Mouse (Mus musculus) adrenal gland (tissue): ENCODE results near the gene Gpkow.
"Not testable (repeated sequence)": the region's sequence is repeated elsewhere in the genome, so short reads cannot be mapped to it uniquely, and the experiment has no call there.

Experiments
- intact Hi-C: fragments of 180-260 bp; cut with DNase I; formaldehyde crosslinking; loops from one replicate; pipeline ENCODE4 v1.15.1; 2025

Gpkow gene

GRCm38 (mm10) chrX:7680057-7680412 lies 16.9 kb upstream of the Gpkow start:
- intact Hi-C loops: no loop called here

- intact Hi-C loops: no loop called here
Measured at GRCm38 (mm10) chrX:7680864-7681263, 16.1 kb upstream of the Gpkow start, which contains the start of gene Magix. Gene Magix, minus strand, starts transcription at chrX:7681251.

GRCm38 (mm10) chrX:7688321-7688720 lies 8.6 kb upstream of the Gpkow start:
- intact Hi-C loops: no loop called here

DNA sequence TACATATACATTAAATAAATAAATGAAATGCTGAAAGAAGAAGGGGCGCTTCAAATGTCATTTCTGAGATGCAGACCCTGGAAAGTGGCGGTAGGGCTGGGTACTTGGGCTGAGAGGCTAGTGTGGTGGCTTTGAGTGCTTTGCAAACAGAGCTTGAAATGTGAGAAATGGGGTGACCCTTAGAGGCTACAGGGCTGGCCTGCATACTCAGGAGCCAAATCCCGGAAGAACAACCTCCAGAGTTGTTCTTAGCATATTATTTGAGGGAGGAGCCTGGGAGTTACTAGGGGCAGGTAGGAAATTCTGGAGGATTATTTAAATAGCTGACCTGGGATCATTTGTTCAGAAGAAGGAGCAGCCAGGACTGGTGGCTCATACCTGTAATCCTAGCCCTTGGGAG lies 6.4 kb upstream of the Gpkow start:
- intact Hi-C loops: no loop called here

GRCm38 (mm10) chrX:7692862-7693261 lies 4.1 kb upstream of the Gpkow start:
- intact Hi-C loops: no loop called here

GRCm38 (mm10) chrX:7696520-7696919 lies 411 bp upstream of the Gpkow start:
- intact Hi-C loops: no loop called here

DNA sequence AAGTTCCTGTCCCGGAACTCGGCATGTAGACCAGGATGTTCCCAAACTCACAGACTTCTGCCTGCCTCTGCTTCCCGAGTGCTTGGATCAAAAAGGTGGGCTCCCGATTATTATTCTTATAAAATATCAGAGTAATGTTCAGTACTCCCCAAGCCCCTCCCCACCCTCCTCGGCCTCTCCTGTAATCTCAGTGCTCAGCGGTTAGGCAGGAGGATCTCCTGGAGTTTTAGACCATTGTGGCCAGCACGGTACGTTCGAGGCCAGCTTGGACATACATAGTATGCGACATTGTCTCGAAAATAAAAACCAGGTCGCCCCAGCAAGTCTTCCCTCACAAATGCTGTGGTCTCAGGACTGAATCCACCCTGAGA lies 16.8 kb downstream of the Gpkow start:
- intact Hi-C loops: not testable (repeated sequence)

DNA sequence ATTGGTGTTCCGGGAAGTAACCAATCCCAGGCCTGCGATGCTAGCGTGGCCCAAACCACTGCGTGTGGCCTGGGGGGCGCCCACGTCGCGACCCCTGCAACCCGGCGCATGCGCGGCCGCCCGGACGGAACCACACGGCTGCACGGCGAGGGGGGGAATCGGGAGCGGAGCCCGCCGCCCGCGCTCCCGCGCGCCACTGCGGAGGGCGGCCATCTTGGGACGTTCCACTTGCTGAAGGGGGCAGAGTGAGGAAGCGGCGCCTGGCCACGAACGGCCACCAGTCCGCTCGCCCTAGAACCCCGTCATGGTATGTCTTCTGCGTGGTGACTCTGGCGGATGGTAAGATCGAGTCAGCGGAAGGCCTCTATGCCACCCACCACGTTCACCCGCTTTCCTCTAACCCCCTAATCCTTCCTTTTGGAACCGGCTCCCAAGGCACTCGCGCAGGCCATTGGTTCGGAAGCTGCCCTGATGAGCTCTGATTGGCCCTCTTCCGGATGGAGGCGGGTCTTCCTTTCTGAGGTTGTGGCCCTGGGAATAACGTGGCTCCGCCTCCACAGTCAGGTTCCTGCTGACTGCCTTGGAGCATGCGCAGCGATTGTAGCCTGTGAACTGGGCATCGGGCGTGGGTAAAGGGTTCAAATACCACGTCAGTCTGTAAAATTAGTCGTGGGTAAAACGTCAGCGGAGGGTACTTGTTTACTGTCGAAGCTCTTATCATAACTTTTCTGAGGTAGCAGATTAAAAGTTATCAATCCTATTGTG lies 17.4 kb downstream of the Gpkow start, which contains the start of gene Wdr45:
Gene Wdr45, plus strand, starts transcription at position 199 of the 765 bp plus-strand sequence.
- intact Hi-C loops: not testable (repeated sequence)

DNA sequence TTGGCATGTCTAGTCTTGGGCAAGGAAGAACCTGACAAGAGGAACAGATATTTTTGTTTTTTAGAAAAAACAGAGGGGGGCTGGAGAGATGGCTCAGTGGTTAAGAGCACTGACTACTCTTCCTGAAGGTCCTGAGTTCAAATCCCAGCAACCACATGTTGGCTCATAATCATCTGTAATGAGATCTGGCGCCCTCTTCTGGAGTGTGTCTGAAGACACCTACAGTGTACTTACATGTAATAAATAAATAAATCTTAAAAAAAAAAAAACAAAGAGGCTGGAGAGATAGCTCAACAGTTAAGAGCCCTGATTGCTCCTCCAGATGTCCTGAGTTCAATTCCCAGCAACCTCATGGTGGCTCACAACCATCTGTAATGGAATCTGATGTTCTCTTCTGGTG lies 19.1 kb downstream of the Gpkow start:
- intact Hi-C loops: not testable (repeated sequence)

DNA sequence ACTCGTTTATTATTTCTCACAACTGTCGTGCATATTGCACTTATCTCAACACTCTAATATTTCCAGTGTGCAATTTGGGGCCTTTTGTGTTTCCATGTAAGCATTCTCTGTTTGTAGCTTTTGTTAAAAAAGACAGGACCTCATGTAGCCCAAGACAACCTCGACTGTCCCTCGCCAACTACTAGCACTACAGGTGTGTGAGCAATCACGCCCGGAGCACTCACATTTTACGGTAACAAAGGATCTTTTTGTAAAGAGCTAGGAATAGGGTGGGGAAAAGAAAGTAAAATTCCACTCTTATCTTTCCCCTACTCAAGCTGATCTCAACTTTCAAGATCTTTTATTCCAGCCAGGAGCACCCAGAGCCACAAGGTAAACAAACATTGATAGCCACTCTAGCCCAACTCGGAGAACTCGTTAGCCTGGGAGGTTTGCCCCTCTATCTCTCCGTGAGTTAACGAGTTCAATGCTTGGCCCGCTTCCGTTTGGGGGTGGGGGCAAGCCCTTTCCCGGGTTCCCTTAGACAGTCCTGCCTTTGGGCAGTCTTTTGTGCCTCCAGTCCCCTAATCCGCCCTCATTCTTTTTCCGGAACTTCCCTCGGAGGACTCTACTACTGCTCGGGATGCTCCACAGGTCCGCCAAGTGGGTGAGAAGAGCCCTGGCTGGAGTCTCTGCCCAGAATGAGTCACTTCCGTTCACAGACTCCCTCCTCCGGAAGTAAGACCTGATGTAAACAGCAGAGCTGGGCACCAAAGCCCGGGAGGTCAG lies 24.8 kb downstream of the Gpkow start, which contains the start of gene Gm45208:
Gene Gm45208, plus strand, starts transcription at position 732 of the 768 bp plus-strand sequence.
- intact Hi-C loops: no loop called here

DNA sequence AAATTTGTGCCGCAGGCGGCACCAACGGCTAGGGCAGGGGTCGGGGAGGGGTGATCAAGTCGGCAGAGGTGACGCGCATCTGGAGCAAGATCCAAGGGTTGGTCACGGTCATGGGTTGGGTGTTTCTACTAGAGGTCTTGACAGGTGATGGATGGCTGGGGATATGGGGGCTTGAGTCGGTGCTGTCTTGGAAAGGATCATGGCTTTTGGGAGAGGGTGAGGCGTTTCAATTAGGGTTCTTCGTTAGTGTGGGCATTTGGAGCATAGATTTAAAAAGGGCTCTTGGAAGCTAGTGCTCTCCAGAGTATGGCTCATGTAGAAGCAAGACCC lies 25.3 kb downstream of the Gpkow start:
- intact Hi-C loops: no loop called here

GRCm38 (mm10) chrX:7722691-7723090 lies 25.8 kb downstream of the Gpkow start:
- intact Hi-C loops: no loop called here

DNA sequence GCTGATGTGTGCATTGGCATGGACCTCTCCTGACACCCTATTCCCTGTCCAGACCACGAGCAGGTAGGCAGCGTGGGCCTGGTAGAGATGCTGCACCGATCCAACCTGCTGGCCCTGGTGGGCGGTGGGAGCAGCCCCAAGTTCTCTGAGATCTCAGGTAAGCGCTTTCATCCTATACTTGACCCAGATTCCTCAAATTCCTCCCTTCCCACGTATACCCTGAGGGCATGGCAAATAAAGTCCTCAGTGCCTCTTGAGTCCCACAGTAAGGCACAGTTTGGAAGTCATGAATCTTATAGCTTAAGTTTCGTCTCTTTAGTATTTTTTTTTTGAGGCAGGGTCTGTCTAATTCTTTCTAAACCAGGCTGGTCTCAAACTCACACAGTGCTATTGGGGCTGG lies 27.2 kb downstream of the Gpkow start:
- intact Hi-C loops: no loop called here

DNA sequence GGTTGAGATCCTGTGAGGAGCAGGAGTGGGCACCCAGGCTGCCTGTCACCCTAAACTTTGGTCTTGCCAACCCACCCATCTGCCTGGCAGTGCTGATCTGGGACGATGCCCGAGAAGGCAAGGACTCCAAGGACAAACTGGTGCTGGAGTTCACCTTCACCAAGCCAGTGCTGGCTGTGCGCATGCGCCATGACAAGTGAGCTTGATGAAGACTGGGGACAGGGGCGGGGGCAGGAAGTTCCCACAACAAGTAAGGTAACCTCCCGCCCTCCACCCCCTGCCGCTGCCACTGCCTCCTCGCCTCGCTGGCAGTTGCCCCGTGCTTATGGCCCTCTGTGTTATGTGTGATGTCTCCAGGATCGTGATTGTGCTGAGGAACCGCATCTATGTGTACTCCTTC lies 28.9 kb downstream of the Gpkow start:
- intact Hi-C loops: no loop called here

DNA sequence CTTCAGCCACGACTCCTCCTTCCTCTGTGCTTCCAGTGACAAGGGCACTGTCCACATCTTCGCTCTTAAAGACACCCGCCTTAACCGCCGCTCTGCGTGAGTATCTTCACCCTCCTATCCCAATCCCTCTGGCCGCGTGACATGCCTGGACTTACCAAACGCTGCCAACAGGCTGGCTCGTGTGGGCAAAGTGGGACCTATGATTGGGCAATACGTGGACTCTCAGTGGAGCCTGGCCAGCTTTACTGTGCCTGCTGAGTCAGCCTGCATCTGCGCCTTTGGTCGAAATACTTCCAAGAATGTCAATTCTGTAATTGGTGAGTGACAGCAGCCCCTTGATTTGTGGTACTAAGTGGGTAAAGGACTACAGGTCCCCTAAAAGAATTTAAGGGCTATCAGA lies 30.2 kb downstream of the Gpkow start:
- intact Hi-C loops: no loop called here

GRCm38 (mm10) chrX:7728215-7728921 lies 31.4 kb downstream of the Gpkow start, which contains the start of gene Praf2:
Gene Praf2, plus strand, starts transcription at chrX:7728439.
- intact Hi-C loops: no loop called here

GRCm38 (mm10) chrX:7728922-7729265 lies 32.0 kb downstream of the Gpkow start:
- intact Hi-C loops: no loop called here

- intact Hi-C loops: no loop called here
Measured at GRCm38 (mm10) chrX:7733571-7734156, 36.7 kb downstream of the Gpkow start.

- intact Hi-C loops: no loop called here
Measured at GRCm38 (mm10) chrX:7739336-7740081, 42.6 kb downstream of the Gpkow start.

GRCm38 (mm10) chrX:7740082-7740819 lies 43.3 kb downstream of the Gpkow start:
- intact Hi-C loops: no loop called here
